Mouse (Mus musculus) adipose tissue, adult 10 weeks (tissue): ENCODE measurements around the gene C1qtnf3. TPM values are rescaled to one million over a fixed set of nuclear protein-coding genes. Genes with fewer than 3 reads are reported as not detected.

ENCODE experiments used
- polyA plus RNA-seq: library from polyadenylated mRNA; stranded (reverse); fragments of 350-450 nt; fragmentation: Illumina TruSeq; extraction: RNeasy Lipid Tissue Mini Kit (QIAGEN cat#74804); gene quantifications from one replicate; pipeline ENCODE4 v1.2.3, GENCODE M21; 2014; ENCODE audit warnings: low read depth, low replicate concordance

The C1qtnf3 gene
- polyA plus RNA-seq: 7.9 TPM

GRCm38 (mm10) chr15:10951951-10952759 is at the start of gene C1qtnf3:
C1qtnf3 (plus strand) TSS chr15:10952332.

DNA sequence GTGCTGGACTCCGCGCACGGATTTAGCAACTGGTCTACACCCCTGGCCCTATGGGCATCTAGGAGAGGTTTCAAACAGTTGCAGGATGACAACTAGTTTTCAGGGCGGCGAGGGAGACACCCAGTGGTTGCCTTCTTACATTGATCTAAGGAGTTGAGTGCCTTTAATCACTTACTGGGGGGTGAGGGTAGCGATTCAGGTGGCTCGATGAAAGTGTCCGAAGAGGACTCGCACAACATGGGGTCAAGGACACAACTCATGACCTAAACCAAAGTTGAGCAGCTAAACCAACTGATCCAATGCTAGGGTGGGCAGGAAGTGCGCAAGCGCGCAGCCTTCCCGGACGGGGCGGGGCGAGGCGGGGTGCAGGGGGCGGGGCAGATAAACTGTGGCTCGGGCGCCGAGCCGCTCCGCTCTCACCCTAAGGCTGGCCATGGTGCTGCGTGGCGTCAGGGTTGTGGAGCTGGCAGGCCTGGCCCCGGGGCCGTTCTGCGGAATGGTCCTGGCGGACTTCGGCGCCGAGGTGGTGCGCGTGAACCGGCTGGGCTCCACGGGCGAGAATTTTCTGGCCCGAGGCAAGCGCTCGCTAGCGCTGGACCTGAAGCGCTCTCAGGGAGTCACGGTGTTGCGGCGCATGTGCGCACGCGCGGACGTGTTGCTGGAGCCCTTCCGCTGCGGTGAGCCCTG is 29.4 kb downstream of the C1qtnf3 start, which contains the start of gene Amacr:
TSS of gene Amacr (plus strand) at position 380 of the 687 bp plus-strand sequence.

GRCm38 (mm10) chr15:11000421-11000820 is 48.3 kb downstream of the C1qtnf3 start, which contains the start of gene Slc45a2:
Slc45a2 (plus strand) TSS chr15:11000721.

Other genes with a start within 250 kb of the C1qtnf3 start
- gene Rai14, start 237.7 kb upstream of the C1qtnf3 start, polyA plus RNA-seq: 10.8 TPM
- gene Amacr, start 29.4 kb downstream of the C1qtnf3 start, polyA plus RNA-seq: 12.3 TPM
- not detected for gene Slc45a2, start 48.4 kb downstream of the C1qtnf3 start, polyA plus RNA-seq
- not detected for gene Rxfp3, start 85.7 kb downstream of the C1qtnf3 start, polyA plus RNA-seq
- gene Adamts12, start 112.5 kb downstream of the C1qtnf3 start, polyA plus RNA-seq: 8.6 TPM